Mouse (Mus musculus): Measurements from ENCODE around the gene Lims1.

GRCm38 (mm10) chr10:58427930-58428329, 104.7 kb downstream of the Lims1 start:
- TF ChIP-seq POLR2A (IDR thresholded peaks at IDR 0.05; ENCODE audit: low read depth, low read length) (no peak), CTCF (IDR thresholded peaks at IDR 0.05; ENCODE audit: extremely low read depth, insufficient read depth, insufficient read length, insufficient replicate concordance) (no peak)

All from spleen, adult 2 months (tissue).